Mouse (Mus musculus): Measurements from ENCODE around the gene Gpatch11. TPM values are rescaled to one million over a fixed set of nuclear protein-coding genes. Genes with fewer than 3 reads are reported as not detected.
A peak's percentile ranks its signal among the peaks of the same experiment; 100 is the strongest.

The Gpatch11 gene
- polyA plus RNA-seq, 1 experiment from 2014 or later: 36.0 TPM

DNA sequence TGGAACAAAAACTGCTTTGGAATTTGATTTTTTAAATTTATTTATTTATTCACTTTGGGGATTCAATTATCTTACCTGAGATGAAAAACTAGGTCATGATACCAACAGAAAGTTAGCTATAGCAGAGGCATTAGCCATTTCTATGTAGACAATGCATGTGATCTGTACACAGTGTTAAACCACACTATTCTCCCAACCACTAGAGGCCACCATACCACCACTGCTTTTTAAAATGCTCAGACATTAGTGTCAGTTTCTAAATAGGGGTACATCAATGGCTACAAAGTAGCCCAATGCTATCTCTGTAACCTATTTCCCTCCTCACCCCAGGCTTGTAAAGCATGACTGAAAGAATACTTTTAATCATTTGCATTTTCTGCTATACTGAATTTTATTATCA is 26.3 kb upstream of the Gpatch11 start:
- Histone ChIP-seq H3K4me1 (ENCODE audit: insufficient read depth) (no peaks in the 10 kb centered on the region), H3K4me2 (no peak overlapping the region), H3K27me3 (ENCODE audit: insufficient read depth, low read length) (no peaks in the 10 kb centered on the region), H3K9me3 (ENCODE audit: low read depth, low read length) (no peaks in the 10 kb centered on the region), H3K9ac (no peak overlapping the region), H3K4me3 (ENCODE audit: low read depth, low read length) (no peak overlapping the region), H3K27ac (ENCODE audit: low read depth) (no peak overlapping the region), H3K36me3 (ENCODE audit: insufficient read depth) (peaks cover 34% of the 10 kb centered on the region)
- DNase-seq (peak; percentile 46), ATAC-seq (ENCODE audit: insufficient read depth) (no peak)
- peak; percentile 60 for TF ChIP-seq CTCF (IDR thresholded peaks at IDR 0.05; ENCODE audit: low read depth)

DNA sequence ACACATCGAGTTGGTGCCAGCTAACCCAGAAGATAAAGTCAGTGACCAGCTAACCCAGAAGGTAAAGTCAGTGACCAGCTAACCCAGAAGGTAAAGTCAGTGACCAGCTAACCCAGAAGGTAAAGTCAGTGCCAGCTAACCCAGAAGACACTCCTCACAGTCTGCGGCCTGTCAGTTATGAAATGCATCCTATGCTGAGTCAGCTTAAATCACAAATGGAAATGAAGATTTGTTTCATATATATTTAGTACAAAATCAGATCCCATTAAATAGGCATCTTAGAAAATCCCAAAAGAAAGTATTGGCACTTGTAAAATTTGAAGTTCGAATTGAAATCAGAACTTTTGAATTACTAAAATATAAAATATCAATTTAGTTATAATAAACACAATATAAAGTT is 25.8 kb upstream of the Gpatch11 start:
- peaks cover 37% of the 10 kb centered on the region for H3K36me3 ChIP-seq (ENCODE audit: insufficient read depth)
- DNase-seq (no peak), ATAC-seq (ENCODE audit: insufficient read depth) (no peak)
- no peak overlapping the region for H3K9ac ChIP-seq
- no peaks in the 10 kb centered on the region for H3K9me3 ChIP-seq (ENCODE audit: low read depth, low read length)
- no peak overlapping the region for H3K4me3 ChIP-seq (ENCODE audit: low read depth, low read length)
- WGBS: 92% methylated on average over 3 of the region's 3 CpGs
- no peak overlapping the region for H3K4me2 ChIP-seq
- TF ChIP-seq CTCF (IDR thresholded peaks at IDR 0.05; ENCODE audit: low read depth): no peak
- H3K27ac ChIP-seq (ENCODE audit: low read depth): no peak overlapping the region
- no peaks in the 10 kb centered on the region for H3K27me3 ChIP-seq (ENCODE audit: insufficient read depth, low read length)
- no peaks in the 10 kb centered on the region for H3K4me1 ChIP-seq (ENCODE audit: insufficient read depth)

GRCm38 (mm10) chr17:78824346-78824745 is 11.0 kb upstream of the Gpatch11 start:
- H3K36me3 ChIP-seq (ENCODE audit: insufficient read depth): peaks cover 47% of the 10 kb centered on the region
- 78% methylated on average over 13 of the region's 13 CpGs for WGBS
- H3K27ac ChIP-seq (ENCODE audit: low read depth): no peak overlapping the region
- H3K27me3 ChIP-seq (ENCODE audit: insufficient read depth, low read length): no peaks in the 10 kb centered on the region
- DNase-seq (no peak), ATAC-seq (ENCODE audit: insufficient read depth) (no peak)
- no peaks in the 10 kb centered on the region for H3K9me3 ChIP-seq (ENCODE audit: low read depth, low read length)
- H3K4me2 ChIP-seq: no peak overlapping the region
- TF ChIP-seq CTCF (IDR thresholded peaks at IDR 0.05; ENCODE audit: low read depth): no peak
- H3K4me3 ChIP-seq (ENCODE audit: low read depth, low read length): no peak overlapping the region
- no peak overlapping the region for H3K9ac ChIP-seq
- H3K4me1 ChIP-seq (ENCODE audit: insufficient read depth): no peaks in the 10 kb centered on the region

GRCm38 (mm10) chr17:78836056-78836455 is 689 bp downstream of the Gpatch11 start:
- ATAC-seq (ENCODE audit: insufficient read depth) (no peak), DNase-seq (peak; percentile 37)
- Histone ChIP-seq H3K4me2 (peak overlapping the region; percentile 85), H3K9ac (peak overlapping the region; percentile 68), H3K36me3 (ENCODE audit: insufficient read depth) (peaks cover 21% of the 10 kb centered on the region), H3K9me3 (ENCODE audit: low read depth, low read length) (no peaks in the 10 kb centered on the region), H3K27ac (ENCODE audit: low read depth) (peak overlapping the region; percentile 86), H3K4me1 (ENCODE audit: insufficient read depth) (no peaks in the 10 kb centered on the region), H3K4me3 (ENCODE audit: low read depth, low read length) (peak overlapping the region; percentile 84), H3K27me3 (ENCODE audit: insufficient read depth, low read length) (no peaks in the 10 kb centered on the region)
- 27% methylated on average over 2 of the region's 2 CpGs for WGBS
- TF ChIP-seq CTCF (IDR thresholded peaks at IDR 0.05; ENCODE audit: low read depth): 0 out of 2 replicates have a peak, but pooled peaks have one; percentile 10

- Histone ChIP-seq H3K4me2 (no peak overlapping the region), H3K9ac (no peak overlapping the region), H3K36me3 (ENCODE audit: insufficient read depth) (peaks cover 70% of the 10 kb centered on the region), H3K27me3 (ENCODE audit: insufficient read depth, low read length) (no peaks in the 10 kb centered on the region), H3K4me3 (ENCODE audit: low read depth, low read length) (no peak overlapping the region), H3K9me3 (ENCODE audit: low read depth, low read length) (no peaks in the 10 kb centered on the region), H3K4me1 (ENCODE audit: insufficient read depth) (no peaks in the 10 kb centered on the region), H3K27ac (ENCODE audit: low read depth) (no peak overlapping the region)
- WGBS: 90% methylated on average over 7 of the region's 7 CpGs
- ATAC-seq (ENCODE audit: insufficient read depth): no peak
- DNase-seq: no peak
- no peak for TF ChIP-seq CTCF (IDR thresholded peaks at IDR 0.05; ENCODE audit: low read depth)
Measured at GRCm38 (mm10) chr17:78842271-78842928, 7.0 kb downstream of the Gpatch11 start.

GRCm38 (mm10) chr17:78856243-78856642 is 20.9 kb downstream of the Gpatch11 start:
- ATAC-seq (ENCODE audit: insufficient read depth) (no peak), DNase-seq (no peak)
- TF ChIP-seq CTCF (IDR thresholded peaks at IDR 0.05; ENCODE audit: low read depth): no peak
- Histone ChIP-seq H3K27ac (ENCODE audit: low read depth) (no peak overlapping the region), H3K9me3 (ENCODE audit: low read depth, low read length) (no peaks in the 10 kb centered on the region), H3K4me3 (ENCODE audit: low read depth, low read length) (no peak overlapping the region), H3K27me3 (ENCODE audit: insufficient read depth, low read length) (no peaks in the 10 kb centered on the region), H3K9ac (no peak overlapping the region), H3K4me2 (no peak overlapping the region), H3K36me3 (ENCODE audit: insufficient read depth) (peaks cover 20% of the 10 kb centered on the region; the same call in 1 of the 2 replicates), H3K4me1 (ENCODE audit: insufficient read depth) (no peaks in the 10 kb centered on the region)
- WGBS: 85% methylated on average over 10 of the region's 10 CpGs

DNA sequence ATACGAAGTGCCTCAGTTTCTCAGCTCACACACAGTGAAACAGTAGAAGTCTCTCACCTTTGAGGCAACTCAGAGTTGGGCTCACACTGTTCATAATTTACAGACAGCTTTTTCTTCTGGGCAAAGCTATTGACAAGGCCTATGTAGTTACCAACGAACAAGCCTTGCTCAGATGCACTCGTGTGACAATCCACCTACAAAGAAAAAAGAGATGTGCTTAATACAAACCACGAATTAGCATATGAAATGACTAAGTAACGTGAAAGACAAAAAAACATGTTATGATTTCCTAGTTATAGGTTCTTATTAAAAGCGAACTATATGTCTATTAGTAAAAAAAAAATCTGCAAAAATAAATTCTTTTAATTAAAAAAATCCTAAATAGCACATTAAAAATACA is 38.5 kb downstream of the Gpatch11 start:
- TF ChIP-seq CTCF (IDR thresholded peaks at IDR 0.05; ENCODE audit: low read depth): no peak
- ATAC-seq (ENCODE audit: insufficient read depth) (no peak), DNase-seq (no peak)
- WGBS: 89% methylated on average over 6 of the region's 6 CpGs
- no peaks in the 10 kb centered on the region for H3K9me3 ChIP-seq (ENCODE audit: low read depth, low read length)
- no peak overlapping the region for H3K4me3 ChIP-seq (ENCODE audit: low read depth, low read length)
- no peaks in the 10 kb centered on the region for H3K27me3 ChIP-seq (ENCODE audit: insufficient read depth, low read length)
- no peak overlapping the region for H3K9ac ChIP-seq
- H3K27ac ChIP-seq (ENCODE audit: low read depth): no peak overlapping the region
- no peaks in the 10 kb centered on the region for H3K4me1 ChIP-seq (ENCODE audit: insufficient read depth)
- H3K36me3 ChIP-seq (ENCODE audit: insufficient read depth): peaks cover 20% of the 10 kb centered on the region
- no peak overlapping the region for H3K4me2 ChIP-seq
